Mouse (Mus musculus) CH12.LX (cell line): ENCODE results near the gene Crat. TPM values are rescaled to one million over a fixed set of nuclear protein-coding genes. Genes with fewer than 3 reads are reported as not detected.

Experiments used
- DNase-seq: peaks from one replicate; pipeline ENCODE4 v3.0.0-alpha.2; 2013; ENCODE audit errors: extremely low read depth
- H3K27ac ChIP-seq: 2 replicates; pipeline ENCODE4 v1.5.1; 2012; ENCODE audit warnings: low read depth, mild to moderate bottlenecking, control low read depth, moderate library complexity; ENCODE audit not compliant: insufficient read depth
- H3K27me3 ChIP-seq: replicated peaks from 2 replicates; pipeline ENCODE3; 2012; ENCODE audit warnings: inconsistent platforms
- H3K36me3 ChIP-seq, 2 experiments: replicated peaks in 1 of 2; 2 replicates each; pipeline versions ENCODE3 to v1.6.1; 2012; ENCODE audit warnings: inconsistent platforms in 1 of 2, low read length in 1 of 2, mild to moderate bottlenecking in 1 of 2, mixed read lengths in 1 of 2, moderate library complexity in 1 of 2; ENCODE audit not compliant: control insufficient read depth in 1 of 2, insufficient read depth in 1 of 2
- H3K4me1 ChIP-seq, 2 experiments: 2 replicates each; pipeline ENCODE4 v1.6.1; 2012; ENCODE audit warnings: inconsistent platforms in 1 of 2, moderate library complexity in 1 of 2; ENCODE audit not compliant: insufficient read depth in 2 of 2, control insufficient read depth in 1 of 2
- H3K4me2 ChIP-seq: 2 replicates; pipeline ENCODE4 v1.6.1; 2012; ENCODE audit warnings: low read depth, mild to moderate bottlenecking, control low read depth; ENCODE audit not compliant: poor library complexity, insufficient read depth, severe bottlenecking
- H3K4me3 ChIP-seq, 3 experiments: fragments of 150-350 bp in 1 of 3; sonication (generic) in 1 of 3; replicated peaks in 1 of 3; 2 replicates each; pipeline versions ENCODE3 to v1.5.1; 2011 to 2012; ENCODE audit warnings: low read depth in 2 of 3, low read length in 2 of 3, mild to moderate bottlenecking in 2 of 3, moderate library complexity in 2 of 3, control low read depth in 1 of 3, improper control_type of control experiment in 1 of 3, inconsistent platforms in 1 of 3, mixed read lengths in 1 of 3; ENCODE audit not compliant: poor library complexity in 1 of 3
- H3K79me2 ChIP-seq: replicated peaks from 2 replicates; pipeline ENCODE4 v1.6.1; 2012; ENCODE audit warnings: mild to moderate bottlenecking, moderate library complexity; ENCODE audit not compliant: control insufficient read depth, poor library complexity, insufficient read depth, severe bottlenecking; ENCODE audit errors: extremely low read depth
- H3K9ac ChIP-seq: 2 replicates; pipeline ENCODE4 v1.6.1; 2012; ENCODE audit warnings: low read depth, mild to moderate bottlenecking, control low read depth, moderate library complexity; ENCODE audit not compliant: insufficient read depth
- H3K9me3 ChIP-seq: replicated peaks from 2 replicates; pipeline ENCODE3; 2012; ENCODE audit warnings: low read length, inconsistent platforms, mixed read lengths
- CHD1 ChIP-seq: IDR thresholded peaks from 2 replicates; pipeline ENCODE4 v1.6.1; 2012; ENCODE audit warnings: low read depth, low read length, improper control_type of control experiment, inconsistent platforms
- CHD2 ChIP-seq: IDR thresholded peaks from 2 replicates; pipeline ENCODE4 v1.6.1; 2011; ENCODE audit warnings: low read length, improper control_type of control experiment
- CTCF ChIP-seq, 2 experiments: IDR thresholded peaks in 1 of 2; conservative IDR thresholded peaks in 1 of 2; 2 replicates each; pipeline ENCODE4 v1.5.1; 2011 to 2012; ENCODE audit warnings: low read depth in 2 of 2, low read length in 2 of 2, improper control_type of control experiment in 1 of 2, inconsistent platforms in 1 of 2, mild to moderate bottlenecking in 1 of 2, moderate library complexity in 1 of 2
- E2F4 ChIP-seq: IDR thresholded peaks from 2 replicates; pipeline ENCODE4 v1.6.1; 2011; ENCODE audit warnings: low read depth, low read length, improper control_type of control experiment; ENCODE audit not compliant: insufficient replicate concordance
- ELF1 ChIP-seq: IDR thresholded peaks from 2 replicates; pipeline ENCODE4 v1.6.1; 2014; ENCODE audit warnings: low read depth, mild to moderate bottlenecking, inconsistent platforms, low read length, improper control_type of control experiment
- EP300 ChIP-seq: IDR thresholded peaks from 2 replicates; pipeline ENCODE4 v1.6.1; 2011; ENCODE audit warnings: low read length, improper control_type of control experiment
- HCFC1 ChIP-seq: IDR thresholded peaks from 2 replicates; pipeline ENCODE4 v1.6.1; 2012; ENCODE audit warnings: low read depth, mild to moderate bottlenecking, inconsistent platforms, low read length, improper control_type of control experiment
- IRF4 ChIP-seq: IDR thresholded peaks from 2 replicates; pipeline ENCODE4 v1.6.1; 2014; ENCODE audit warnings: low read depth, mild to moderate bottlenecking, inconsistent platforms, low read length, improper control_type of control experiment
- JUN ChIP-seq: IDR thresholded peaks from 2 replicates; pipeline ENCODE4 v1.6.1; 2011; ENCODE audit warnings: low read depth, mild to moderate bottlenecking, low read length, improper control_type of control experiment, moderate library complexity; ENCODE audit not compliant: insufficient read depth
- JUND ChIP-seq: conservative IDR thresholded peaks from 2 replicates; pipeline ENCODE4 v1.6.1; 2011; ENCODE audit warnings: low read depth, low read length, improper control_type of control experiment
- KAT2A ChIP-seq: IDR thresholded peaks from 2 replicates; pipeline ENCODE4 v1.6.1; 2012; ENCODE audit warnings: low read length, improper control_type of control experiment, inconsistent platforms; ENCODE audit not compliant: insufficient replicate concordance
- MAFK ChIP-seq: IDR thresholded peaks from 2 replicates; pipeline ENCODE4 v1.6.1; 2011; ENCODE audit warnings: low read length, improper control_type of control experiment; ENCODE audit not compliant: insufficient replicate concordance
- MAX ChIP-seq: IDR thresholded peaks from 2 replicates; pipeline ENCODE4 v1.6.1; 2011; ENCODE audit warnings: low read length, improper control_type of control experiment
- MAZ ChIP-seq: IDR thresholded peaks from 2 replicates; pipeline ENCODE4 v1.6.1; 2012; ENCODE audit warnings: low read depth, mild to moderate bottlenecking, inconsistent platforms, low read length, improper control_type of control experiment, moderate library complexity
- MXI1 ChIP-seq: IDR thresholded peaks from 2 replicates; pipeline ENCODE4 v1.6.1; 2011; ENCODE audit warnings: mild to moderate bottlenecking, low read depth, low read length, improper control_type of control experiment
- NRF1 ChIP-seq: IDR thresholded peaks from 2 replicates; pipeline ENCODE4 v1.6.1; 2014; ENCODE audit warnings: low read depth, mild to moderate bottlenecking, inconsistent platforms, low read length, improper control_type of control experiment, moderate library complexity
- PAX5 ChIP-seq: IDR thresholded peaks from 2 replicates; pipeline ENCODE4 v1.6.1; 2012; ENCODE audit warnings: low read length, inconsistent platforms, mixed read lengths
- POLR2A ChIP-seq: IDR thresholded peaks from 2 replicates; pipeline ENCODE4 v1.6.1; 2011; ENCODE audit warnings: low read depth, mild to moderate bottlenecking, improper control_type of control experiment, low read length
- RAD21 ChIP-seq: IDR thresholded peaks from 2 replicates; pipeline ENCODE4 v1.6.1; 2011; ENCODE audit warnings: low read depth, mild to moderate bottlenecking, low read length, improper control_type of control experiment, moderate library complexity
- RCOR1 ChIP-seq: conservative IDR thresholded peaks from 2 replicates; pipeline ENCODE4 v1.6.1; 2012; ENCODE audit warnings: low read depth, mild to moderate bottlenecking, inconsistent platforms, low read length, improper control_type of control experiment
- SMC3 ChIP-seq: IDR thresholded peaks from 2 replicates; pipeline ENCODE4 v1.6.1; 2011; ENCODE audit warnings: low read depth, low read length, improper control_type of control experiment
- TBP ChIP-seq: conservative IDR thresholded peaks from 2 replicates; pipeline ENCODE4 v1.6.1; 2011; ENCODE audit warnings: low read depth, low read length, improper control_type of control experiment
- TCF12 ChIP-seq: IDR thresholded peaks from 2 replicates; pipeline ENCODE4 v1.6.1; 2014; ENCODE audit warnings: low read depth, mild to moderate bottlenecking, inconsistent platforms, low read length, improper control_type of control experiment
- USF1 ChIP-seq: IDR thresholded peaks from 2 replicates; pipeline ENCODE4 v1.6.1; 2014; ENCODE audit warnings: low read depth, mild to moderate bottlenecking, inconsistent platforms, low read length, improper control_type of control experiment
- ZKSCAN1 ChIP-seq: IDR thresholded peaks from 2 replicates; pipeline ENCODE4 v1.6.1; 2012; ENCODE audit warnings: low read depth, inconsistent platforms, low read length, improper control_type of control experiment, borderline replicate concordance
- ZMIZ1 ChIP-seq: IDR thresholded peaks from 2 replicates; pipeline ENCODE4 v1.6.1; 2012; ENCODE audit warnings: low read depth, mild to moderate bottlenecking, inconsistent platforms, low read length, improper control_type of control experiment
- ZNF384 ChIP-seq: IDR thresholded peaks from 2 replicates; pipeline ENCODE4 v1.6.1; 2012; ENCODE audit warnings: low read depth, low read length, improper control_type of control experiment, inconsistent platforms
- dilution Hi-C: fragments of 300-500 bp; cut with MboI; formaldehyde crosslinking; loops from 2 replicates; pipeline ENCODE4 v1.14.3; 2020; ENCODE audit warnings: low sequenced_read_pairs; ENCODE audit not compliant: extremely low pct_unique_long_range_greater_than_20kb, extremely low pct_ligation_motif_present
- in situ Hi-C: fragments of 300-500 bp; cut with MboI; formaldehyde crosslinking; loops from 3 replicates; pipeline ENCODE4 v1.14.3; 2019; ENCODE audit warnings: low sequenced_read_pairs, low pct_ligation_motif_present, low pct_unique_long_range_greater_than_20kb, mixed read lengths
- polyA plus RNA-seq: library from polyadenylated mRNA; unstranded; fragments of >175 nt; gene quantifications from 2 replicates; pipeline ENCODE4 v1.2.1, GENCODE M21; 2012; ENCODE audit warnings: low read depth; ENCODE audit not compliant: insufficient read length
- total RNA-seq, 2 experiments: library from RNA; depleted of rRNA; stranded (reverse); fragments of 300-350 nt in 1 of 2; fragments of >200 nt in 1 of 2; gene quantifications; 2 replicates each; pipeline ENCODE4 v1.2.3; 2012 to 2014

The Crat gene
- total and polyA plus RNA-seq, 3 experiments = 1.7 to 4.5 (median 4.2) TPM

GRCm38 (mm10) chr2:30442498-30442890 lies 26.9 kb upstream of the Crat start:
- Histone ChIP-seq H3K9me3 (no peaks in the 10 kb centered on the region), H3K27me3 (no peaks in the 10 kb centered on the region), H3K36me3 (peaks cover 43 to 82% of the 10 kb centered on the region in 2 experiments), H3K4me2 (peak overlapping the region; percentile 52), H3K9ac (peak overlapping the region; percentile 26; the same call in 1 of the 2 replicates), H3K27ac (peak overlapping the region; percentile 85), H3K79me2 (no peaks in the 10 kb centered on the region), H3K4me1 (peaks cover 37 to 66% of the 10 kb centered on the region in 2 experiments), H3K4me3 (peak overlapping the region; percentile 5 to 32 (median 20))
- no peak for TF ChIP-seq JUND
- TF ChIP-seq JUN = no peak
- TF ChIP-seq CTCF (conservative IDR thresholded peaks at IDR 0.05 in 1 of 2, IDR thresholded peaks at IDR 0.05 in 1 of 2; ENCODE audit: low read depth in 2 of 2, low read length in 2 of 2) = no peak
- TF ChIP-seq IRF4 = no peak
- no peak for TF ChIP-seq MXI1
- TF ChIP-seq HCFC1 = no peak
- TF ChIP-seq MAZ = no peak
- TF ChIP-seq ZMIZ1 = no peak
- no peak for TF ChIP-seq CHD1
- no peak for TF ChIP-seq KAT2A
- TF ChIP-seq PAX5 = no peak
- TF ChIP-seq NRF1 = no peak
- TF ChIP-seq EP300 = no peak
- TF ChIP-seq TBP = no peak
- no peak for TF ChIP-seq TCF12
- TF ChIP-seq MAX = no peak
- dilution Hi-C loops (no loop called here), in situ Hi-C loops (no loop called here)
- no peak for DNase-seq

- Histone ChIP-seq H3K9me3 (no peaks in the 10 kb centered on the region), H3K9ac (peak overlapping the region; percentile 69), H3K27me3 (no peaks in the 10 kb centered on the region), H3K27ac (peak overlapping the region; percentile 88), H3K79me2 (no peaks in the 10 kb centered on the region), H3K36me3 (peaks cover 47 to 83% of the 10 kb centered on the region in 2 experiments), H3K4me1 (peaks cover 31 to 59% of the 10 kb centered on the region in 2 experiments), H3K4me2 (peak overlapping the region; percentile 75), H3K4me3 (peak overlapping the region; percentile 7 to 32 (median 20))
- in situ Hi-C loops = no loop called here
- dilution Hi-C loops = no loop called here
- peak; percentile 99 for DNase-seq
- peak; percentile 59 for TF ChIP-seq NRF1
- peak; percentile 50; the same call in 1 of the 2 replicates for TF ChIP-seq POLR2A
- 0 out of 4 replicates have a peak, but pooled peaks of 1 of the 2 experiments have one; percentile 22 for TF ChIP-seq CTCF (conservative IDR thresholded peaks at IDR 0.05 in 1 of 2, IDR thresholded peaks at IDR 0.05 in 1 of 2; ENCODE audit: low read depth in 2 of 2, low read length in 2 of 2)
- peak; percentile 21 for TF ChIP-seq RAD21
- TF ChIP-seq SMC3 = peak; percentile 43
- TF ChIP-seq ELF1 = peak; percentile 74
- peak; percentile 91; the same call in 1 of the 2 replicates for TF ChIP-seq TCF12
- TF ChIP-seq KAT2A = peak; percentile 93
- peak; percentile 95 for TF ChIP-seq EP300
- TF ChIP-seq IRF4 = peak; percentile 96
- peak; percentile 68 for TF ChIP-seq ZNF384
- TF ChIP-seq MXI1 = peak; percentile 82
- TF ChIP-seq CHD2 = peak; percentile 99
- no peak for TF ChIP-seq PAX5
- peak; percentile 58; the same call in 1 of the 2 replicates for TF ChIP-seq E2F4
- no peak for TF ChIP-seq ZKSCAN1
- no peak for TF ChIP-seq USF1
- peak; percentile 90 for TF ChIP-seq JUND
- no peak; the same call in 1 of the 2 replicates for TF ChIP-seq MAFK
- TF ChIP-seq MAX = peak; percentile 74
- TF ChIP-seq RCOR1 = peak; percentile 93; the same call in 1 of the 2 replicates
- TF ChIP-seq ZMIZ1 = peak; percentile 73; the same call in 1 of the 2 replicates
Observed at GRCm38 (mm10) chr2:30441518-30442497, 26.2 kb upstream of the Crat start.
